In genomic region chr4:45084021-45084894, GRCm38 (mm10) we compare ENCODE assay signal across 7 mouse cellular contexts. TPM values are rescaled to one million over a fixed set of nuclear protein-coding genes. Genes with fewer than 3 reads are reported as not detected.
DNase-seq lines count a peak whose midpoint lies in the region; ATAC-seq lines count a peak whose summit lies in the region.

TSS of gene Fbxo10 (minus strand) at chr4:45084604.

- intact Hi-C loops in gastrocnemius, postnatal 14 days (cut with DNase I; ENCODE audit: low total_unique reads), result no loop called here
- intact Hi-C loops in left cerebral cortex, postnatal 25 days (cut with DNase I), result no loop called here

- peak within 1 kb of the TSS; percentile 92 for H3K27ac ChIP-seq in midbrain, embryonic 10.5 days (replicated peaks)

- no peaks in the 10 kb centered on the region for H3K27me3 ChIP-seq in midbrain, embryonic 10.5 days (ENCODE audit: low read depth, poor library complexity, severe bottlenecking)

- DNase-seq in adrenal gland, adult (ENCODE audit: inconsistent age in 2 of 2, low spot score in 1 of 2), result peak; percentile 94 to 97
- DNase-seq in embryo, embryonic 10 days (ENCODE audit: low spot score), result peak; percentile 97
- DNase-seq in gastrocnemius, postnatal 14 days, result peak; percentile 96
- DNase-seq in left cerebral cortex, postnatal 25 days (ENCODE audit: low spot score in 2 of 2), result peak; percentile 91 to 93
- peak; percentile 93 for DNase-seq in midbrain, embryonic 10.5 days (ENCODE audit: low spot score)
- peak; percentile 92 for DNase-seq in right cerebral cortex, postnatal 4 days

- ATAC-seq in inflammation-experienced regulatory T-cells, adult 6 months, result peak; percentile 89

- H3K9me3 ChIP-seq in midbrain, embryonic 10.5 days (replicated peaks), result no peaks in the 10 kb centered on the region

- H3K36me3 ChIP-seq in midbrain, embryonic 10.5 days, result 0 out of 2 replicates have a peak, but pooled peaks cover 5% of the 10 kb centered on the region

- H3K4me1 ChIP-seq in midbrain, embryonic 10.5 days, result peaks cover 31% of the 10 kb centered on the region

- peak within 1 kb of the TSS; percentile 79 for H3K4me3 ChIP-seq in midbrain, embryonic 10.5 days

- WGBS in midbrain, embryonic 10.5 days, result 2% methylated on average over 77 of the region's 77 CpGs

RNA-seq across cellular contexts. Expression of gene Fbxo10, which starts in this region (rescaled TPM):
- 1 to 10 TPM; 3.3 to 4.3 TPM for total RNA-seq in gastrocnemius, postnatal 14 days (2021)
- 1 to 10 TPM in 1 of 3 experiments, under 1 TPM in 2; 0.24 to 1.3 (median 0.80) TPM for polyA plus RNA-seq in inflammation-experienced regulatory T-cells, adult 6 months (2017; shearing (Covaris generic))
- 10 to 100 TPM; 35.3 to 35.9 TPM for total RNA-seq in left cerebral cortex, postnatal 25 days (2021)
- 14.3 and 15.3 TPM in 2 replicates for polyA plus RNA-seq in midbrain, embryonic 10.5 days (2016; fragmentation: Nextera tagmentation; extraction: Ambion mirVana)

Comparison
In these comparisons a context has a peak if more than half of its experiments do, and no peak if none do; other contexts are left out.
1. Peak in every context shown above with its lines: DNase-seq, ATAC-seq, H3K4me3 ChIP-seq and H3K27ac ChIP-seq.
2. RNA of gene Fbxo10 (total RNA-seq): 35.3 to 35.9 TPM in left cerebral cortex, postnatal 25 days; 3.3 to 4.3 TPM in gastrocnemius, postnatal 14 days; every median in the first group is over 4 times any median in the second.